Mouse (Mus musculus) right cerebral cortex, postnatal 25 days (tissue): ENCODE measurements at regions not wholly inside any gene's neighbourhood (a gene's known extent, or its start where the extent isn't known, plus 50 kb on each side); places are given as distances from the start of the nearest gene placed in this dataset.

Source experiments
- DNase-seq: peaks from one replicate; pipeline ENCODE4 v3.0.0; 2022

DNA sequence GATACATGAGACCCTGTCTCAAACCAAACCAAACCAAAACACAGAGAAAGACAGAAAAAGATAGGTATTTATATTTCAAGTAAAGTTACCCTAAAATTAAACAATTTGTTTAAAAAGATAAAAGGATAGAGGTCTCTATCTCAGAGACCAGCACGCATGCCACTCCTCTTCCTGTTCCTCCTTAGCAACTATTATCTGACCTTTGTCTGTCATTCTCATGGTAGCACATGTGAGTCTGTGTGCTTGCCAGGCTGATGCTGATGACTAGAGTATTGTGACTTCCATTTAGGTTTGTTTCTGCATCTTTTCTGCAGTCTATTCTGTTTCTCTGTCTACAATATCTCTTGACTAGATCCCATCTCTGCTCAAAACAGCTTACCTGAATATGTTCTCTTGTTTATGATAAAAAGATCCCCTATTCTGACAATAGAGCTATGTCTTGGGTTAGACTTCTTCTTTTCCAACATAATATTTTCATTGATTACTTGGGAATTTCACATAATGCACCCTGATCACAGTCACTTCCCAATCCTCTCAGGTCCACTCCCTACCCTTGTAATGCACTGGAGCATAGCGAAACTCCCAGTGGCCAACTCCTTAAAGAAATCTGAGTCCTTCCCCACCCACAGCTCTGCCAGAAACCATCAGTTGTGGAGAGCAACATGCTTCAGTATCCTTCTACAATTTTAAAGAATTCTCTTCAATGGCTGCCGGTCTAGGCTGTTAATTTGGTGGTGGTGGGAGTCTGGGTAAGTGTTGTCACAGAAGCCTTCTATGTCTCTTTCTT lies 115.7 kb upstream of the Nrp1 start:
- DNase-seq = no peak

DNA sequence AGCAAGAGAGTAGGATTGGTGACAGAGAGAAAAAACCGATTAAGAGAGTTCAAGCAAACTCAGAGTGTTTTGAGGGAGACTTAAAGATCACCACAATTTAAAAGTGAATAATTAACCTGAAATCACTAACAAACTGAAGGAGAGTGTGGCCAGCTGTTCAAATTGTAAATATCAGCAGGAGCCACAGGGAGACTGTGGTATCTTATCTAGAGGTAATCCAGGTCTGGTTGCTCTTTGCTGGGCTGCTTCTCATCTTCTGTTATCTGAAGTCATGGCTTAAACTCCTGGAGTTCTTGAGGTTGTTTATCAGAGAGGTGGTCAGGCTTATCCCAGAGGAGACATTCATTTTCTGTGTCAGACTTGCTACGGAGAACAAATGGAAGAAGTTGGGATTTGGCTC lies 106.7 kb upstream of the Nrp1 start:
- DNase-seq = no peak

DNA sequence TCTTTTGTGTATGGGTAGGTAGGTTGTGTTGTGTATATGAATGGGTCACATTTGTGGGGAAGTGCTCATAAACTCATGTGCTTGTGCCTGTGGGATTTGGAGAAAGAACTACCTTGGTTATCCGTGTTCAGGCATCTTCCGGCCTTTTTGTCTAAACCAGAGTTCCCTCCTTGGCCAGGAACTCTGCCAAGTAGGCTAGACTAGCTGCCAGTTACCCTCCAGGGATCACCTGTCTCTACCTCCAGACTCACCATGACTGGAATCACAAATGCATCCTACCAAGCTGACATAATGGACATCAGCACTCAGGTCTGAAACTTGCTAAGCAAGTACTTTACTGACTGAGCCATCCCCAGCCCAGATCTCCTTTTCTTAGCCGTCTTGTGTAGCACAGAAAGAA lies 97.6 kb upstream of the Nrp1 start:
- DNase-seq = no peak

DNA sequence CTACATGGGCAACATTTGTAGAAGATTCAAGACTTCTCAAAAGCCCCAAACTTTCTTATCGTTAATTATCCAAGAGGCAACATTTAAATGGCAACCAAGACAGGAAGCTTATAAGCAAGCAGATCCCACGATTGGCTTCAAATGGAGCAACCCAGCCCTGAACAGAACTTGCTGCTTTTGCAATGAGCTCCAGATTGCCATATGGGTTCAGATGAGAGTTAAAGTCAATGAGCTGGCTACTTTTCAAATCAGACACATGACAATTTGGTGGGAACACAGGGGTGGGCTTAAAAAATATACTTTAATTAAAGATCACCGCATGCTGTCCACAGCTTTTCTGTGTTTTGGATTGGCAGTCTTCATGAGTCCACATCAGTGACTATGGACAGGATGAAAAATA lies 97.0 kb upstream of the Nrp1 start:
- DNase-seq = no peak

DNA sequence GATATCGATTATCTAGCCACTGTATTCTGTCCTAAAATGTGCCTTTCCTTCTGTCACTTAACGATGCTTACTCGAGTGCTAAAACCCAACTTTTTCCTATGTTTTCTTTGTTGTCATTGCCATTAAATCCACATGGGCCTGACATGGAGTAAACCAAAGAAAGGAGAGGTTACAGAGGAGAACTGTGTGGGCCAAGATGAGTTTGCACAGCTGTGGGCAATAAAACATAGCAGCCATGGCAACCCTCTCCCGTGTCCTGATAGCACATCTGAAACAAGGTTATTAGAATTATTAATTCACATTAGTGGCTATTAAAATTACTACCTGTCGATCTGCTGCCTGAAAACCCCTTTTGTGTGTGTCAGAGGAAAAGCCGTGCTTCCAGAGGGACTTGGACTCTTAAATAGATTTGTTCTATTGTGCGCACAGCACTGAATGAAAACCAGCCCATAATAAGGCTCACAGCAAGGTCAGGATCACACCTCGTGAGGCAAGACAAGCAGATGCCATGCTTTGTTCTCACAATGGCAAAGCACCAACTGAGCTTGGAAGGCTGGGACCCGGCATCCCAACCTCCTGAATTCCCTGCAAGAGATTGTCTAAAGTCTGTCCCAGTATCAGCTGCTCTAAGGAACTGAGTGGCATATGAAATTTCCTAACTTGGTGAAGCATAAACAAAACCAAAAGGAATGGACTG lies 95.0 kb upstream of the Nrp1 start:
- DNase-seq = no peak

DNA sequence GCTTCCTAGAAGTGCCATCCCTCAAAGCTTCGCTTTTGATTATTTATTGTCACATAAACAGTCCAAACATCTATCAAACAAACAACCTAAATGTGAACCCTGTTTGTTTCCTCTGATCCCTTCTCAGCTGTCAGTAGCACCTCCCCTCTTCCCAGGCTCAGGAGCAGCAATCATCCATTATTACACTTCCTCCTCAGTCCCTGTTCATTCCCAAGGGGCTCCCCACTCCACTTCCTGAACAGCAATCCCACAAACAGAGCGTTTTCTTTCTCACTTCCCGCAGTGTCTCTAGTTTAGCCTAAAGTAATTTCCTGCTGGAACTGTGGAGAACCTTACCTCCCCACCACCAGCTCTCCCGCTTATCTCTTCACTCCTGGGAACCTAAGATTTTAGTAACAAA lies 91.1 kb upstream of the Nrp1 start:
- no peak for DNase-seq

DNA sequence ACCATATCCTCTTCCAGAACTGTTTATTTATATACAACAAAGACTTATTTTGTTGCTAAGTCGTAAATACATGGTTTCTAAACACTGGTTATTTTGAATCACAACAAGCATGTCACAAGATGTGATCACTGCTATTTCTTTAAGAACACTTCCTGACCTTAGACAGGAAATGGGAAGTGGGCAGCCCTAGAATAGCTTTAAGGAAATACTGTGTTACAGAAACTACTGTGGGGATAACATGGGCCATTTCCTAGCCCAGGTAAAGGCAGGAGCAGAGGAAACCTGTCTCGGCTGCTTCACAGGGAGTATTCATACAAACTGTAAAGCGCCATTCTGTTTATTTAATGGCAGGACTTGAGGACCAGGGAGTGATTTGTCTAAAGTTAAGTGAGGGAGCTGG lies 90.4 kb upstream of the Nrp1 start:
- no peak for DNase-seq

DNA sequence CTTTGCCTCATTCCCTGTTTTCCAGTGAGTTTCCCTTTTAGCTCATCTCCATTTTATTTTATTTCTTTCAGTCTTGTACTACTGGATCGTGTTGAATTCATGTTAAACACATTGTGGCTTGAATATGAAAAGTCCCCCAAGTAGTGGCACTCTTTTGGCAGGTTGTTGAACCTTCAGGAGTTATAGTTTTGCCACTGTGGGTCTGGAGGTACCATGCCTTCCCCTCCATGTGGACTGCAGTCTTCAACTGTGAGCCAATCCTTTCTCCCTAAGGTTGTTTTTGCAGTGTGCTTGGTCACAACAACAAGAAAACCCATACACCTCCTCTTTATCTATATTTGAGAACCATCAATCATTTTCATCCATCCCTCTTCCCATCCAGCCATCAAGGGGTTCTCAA lies 88.9 kb upstream of the Nrp1 start:
- DNase-seq = no peak

DNA sequence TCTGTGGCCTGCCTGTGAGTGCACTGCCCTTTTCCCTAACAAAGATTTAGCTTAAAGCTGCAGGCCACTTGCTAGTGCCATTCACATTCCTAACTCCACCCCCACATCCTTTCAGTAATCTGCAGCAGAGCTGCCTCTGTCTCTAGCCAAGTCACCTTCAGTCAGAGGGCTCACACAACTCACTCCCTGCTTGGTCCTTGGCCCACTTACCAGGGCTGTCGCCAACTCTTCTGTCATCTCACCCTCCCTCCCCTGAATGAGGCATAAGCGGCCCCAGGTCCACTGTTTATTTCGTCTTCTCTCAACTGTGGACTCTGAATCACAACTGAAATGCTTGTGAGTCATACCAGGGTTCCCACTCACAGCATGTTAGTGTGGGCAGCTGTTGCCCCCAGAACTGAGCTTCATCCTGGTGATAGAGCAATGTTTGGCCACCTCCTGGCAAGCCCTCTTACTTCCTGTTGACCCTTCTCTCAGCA lies 85.5 kb upstream of the Nrp1 start:
- DNase-seq = peak; percentile 43

DNA sequence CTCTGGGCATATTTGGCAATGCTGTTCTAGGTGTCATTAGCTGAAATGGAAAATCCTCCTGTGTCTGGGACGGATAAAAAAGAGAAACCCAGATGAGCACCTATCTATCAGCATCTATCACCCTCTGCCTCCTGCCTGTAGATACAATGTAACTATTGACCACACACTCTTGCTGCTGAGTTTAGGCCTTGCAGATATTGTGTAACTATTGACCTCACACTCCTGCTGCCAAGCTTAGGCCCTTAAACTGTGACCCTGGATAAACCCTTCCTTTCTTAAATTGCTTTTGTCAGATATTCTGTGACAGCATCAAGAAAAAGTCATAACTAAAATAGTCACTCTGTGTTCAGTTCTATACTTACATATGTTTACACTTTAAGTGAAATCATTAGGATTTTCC lies 81.9 kb upstream of the Nrp1 start:
- no peak for DNase-seq

DNA sequence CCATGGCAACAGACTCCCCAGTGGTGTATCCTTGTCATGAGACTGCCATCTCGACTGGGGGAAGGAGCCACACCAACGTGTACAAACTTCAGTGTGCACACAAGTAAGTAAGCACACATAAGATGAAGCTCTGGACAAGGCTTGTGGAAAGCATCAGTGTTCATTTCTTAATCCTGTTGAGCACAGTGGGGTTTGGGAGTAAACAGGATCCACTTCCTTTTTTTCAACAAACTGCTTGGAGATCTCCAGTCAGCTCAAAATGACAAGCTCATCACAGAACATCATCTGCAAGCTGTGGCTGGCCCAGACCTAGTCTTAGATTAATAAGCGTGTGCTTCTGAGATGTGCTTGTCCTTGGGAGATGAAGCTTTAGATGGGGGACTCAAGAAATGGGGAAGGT lies 75.6 kb upstream of the Nrp1 start:
- DNase-seq = no peak

DNA sequence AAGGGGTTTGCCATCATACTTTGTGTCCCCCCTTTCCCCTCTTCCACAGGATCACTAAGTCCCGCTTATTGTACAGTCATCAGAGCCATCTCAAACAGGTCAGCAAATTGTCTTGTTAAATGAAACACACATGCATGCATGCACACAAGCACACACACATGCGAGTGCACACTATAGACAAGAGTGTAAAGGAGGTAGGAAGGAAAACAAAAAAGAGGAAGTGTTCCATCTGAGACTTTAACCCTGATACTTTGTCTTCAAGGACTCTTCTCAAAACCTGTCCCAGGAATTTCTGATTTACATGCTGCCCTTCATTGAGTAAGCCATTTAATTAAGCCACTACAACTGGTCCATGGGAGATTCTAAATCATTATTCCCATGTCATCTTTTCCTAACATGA lies 75.0 kb upstream of the Nrp1 start:
- no peak for DNase-seq

DNA sequence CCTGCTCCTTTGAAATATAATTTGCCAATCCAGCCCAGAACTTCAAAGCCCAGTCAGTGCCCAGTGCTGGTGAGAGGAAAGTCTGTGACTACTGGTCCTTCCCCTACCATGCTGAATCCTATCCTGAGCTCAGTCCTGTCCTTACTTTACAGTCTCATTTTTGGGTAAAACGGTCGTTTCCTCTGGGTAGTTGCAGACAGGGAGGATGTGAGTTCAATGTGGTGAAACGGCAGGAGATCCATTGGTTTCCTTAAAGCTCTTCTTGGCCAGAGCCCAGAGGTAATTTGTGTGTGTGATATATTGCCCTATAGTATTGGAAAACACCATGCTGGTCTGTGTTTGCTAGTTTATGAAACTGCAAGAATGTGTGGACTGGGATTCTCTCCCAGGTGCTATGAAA lies 73.6 kb upstream of the Nrp1 start:
- no peak for DNase-seq

DNA sequence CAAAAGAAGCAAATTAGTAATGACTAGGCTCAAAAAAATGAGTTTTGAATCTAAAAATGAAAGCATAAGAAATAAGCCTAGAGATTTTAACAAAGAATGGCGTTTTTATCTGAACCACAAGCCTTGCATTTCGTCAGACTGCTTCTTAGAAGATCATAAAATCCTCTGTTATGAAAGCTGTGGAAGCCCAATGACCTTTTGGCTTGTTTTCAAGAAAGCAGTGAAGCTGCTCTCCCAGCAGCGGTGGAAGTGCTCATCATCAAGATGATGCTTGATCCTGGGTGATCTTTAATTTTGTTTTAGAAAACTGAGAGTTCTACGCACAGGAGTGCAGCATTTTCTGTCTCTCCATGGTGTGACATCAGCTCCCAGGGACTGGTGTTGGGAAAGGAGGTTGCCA lies 68.3 kb upstream of the Nrp1 start:
- DNase-seq = no peak

DNA sequence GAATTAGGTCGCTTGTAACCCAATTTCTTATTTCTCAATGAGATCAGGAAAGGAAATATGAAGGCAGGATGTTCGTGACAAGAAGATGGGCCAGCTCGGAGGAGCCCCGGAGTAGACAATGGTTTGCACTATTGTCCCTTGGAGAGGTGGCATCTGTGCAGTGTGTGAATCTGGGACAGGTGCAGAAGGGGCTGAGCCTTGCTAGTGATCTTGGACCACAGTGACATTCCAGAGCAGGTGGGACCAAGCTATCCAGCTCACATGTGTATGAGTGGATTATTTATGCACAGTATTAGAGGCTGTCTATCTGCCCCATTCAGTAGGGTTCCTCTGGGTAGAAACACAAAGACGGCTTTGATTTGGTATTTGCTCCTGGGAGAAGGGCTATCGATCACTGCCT lies 66.0 kb upstream of the Nrp1 start:
- no peak for DNase-seq

DNA sequence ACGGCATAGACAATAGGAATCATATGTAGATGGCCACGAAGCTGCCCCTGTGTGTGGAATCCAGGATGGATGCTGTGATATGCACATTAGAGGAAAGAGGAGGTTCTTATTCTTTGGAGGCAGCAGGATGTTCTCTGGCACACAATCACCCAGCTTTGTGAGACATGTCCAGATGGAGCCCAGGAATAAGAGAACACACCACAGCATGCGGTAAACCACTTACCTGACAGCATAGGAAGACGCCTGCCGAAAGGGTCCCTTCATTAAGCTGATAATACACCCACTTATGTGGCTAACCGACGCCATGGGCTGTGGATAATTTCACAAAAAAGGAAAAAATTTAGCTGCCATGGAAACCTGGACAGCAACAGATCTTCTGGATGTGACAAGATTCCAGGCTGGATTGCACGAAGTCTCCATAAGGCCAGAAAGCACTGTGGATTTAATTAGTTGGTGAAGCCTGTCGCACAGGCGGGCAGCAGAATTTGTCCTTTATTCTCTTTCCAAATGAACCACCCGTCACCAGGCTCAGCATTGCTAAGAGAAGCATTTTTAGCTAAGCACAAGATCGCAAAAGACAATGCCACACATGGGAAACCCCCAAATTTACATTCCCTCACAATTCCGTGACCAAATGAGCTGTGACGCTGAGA lies 61.5 kb upstream of the Nrp1 start:
- DNase-seq = peak; percentile 58

DNA sequence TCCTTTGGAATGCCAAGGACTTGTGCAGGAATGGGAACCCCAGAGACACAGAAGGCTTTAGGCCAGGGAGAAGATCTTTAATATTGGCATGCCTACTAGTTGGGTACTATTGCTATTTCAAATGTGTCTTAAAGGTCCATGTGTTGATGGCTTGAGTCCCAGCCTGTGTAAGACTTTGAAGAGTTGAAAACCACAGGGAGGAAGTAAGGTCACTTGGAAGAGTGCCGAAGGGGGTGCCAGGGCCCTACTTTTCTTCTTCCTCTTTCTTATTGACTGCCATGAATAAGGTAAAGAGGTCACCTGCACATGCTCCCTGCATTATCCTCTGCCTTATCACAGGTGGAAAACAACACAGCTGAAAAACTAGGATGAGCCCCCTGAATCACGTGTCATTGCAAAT lies 56.1 kb upstream of the Nrp1 start:
- no peak for DNase-seq
